Comparison of ENCODE assay signal across 8 mouse cellular contexts in the genomic region with DNA sequence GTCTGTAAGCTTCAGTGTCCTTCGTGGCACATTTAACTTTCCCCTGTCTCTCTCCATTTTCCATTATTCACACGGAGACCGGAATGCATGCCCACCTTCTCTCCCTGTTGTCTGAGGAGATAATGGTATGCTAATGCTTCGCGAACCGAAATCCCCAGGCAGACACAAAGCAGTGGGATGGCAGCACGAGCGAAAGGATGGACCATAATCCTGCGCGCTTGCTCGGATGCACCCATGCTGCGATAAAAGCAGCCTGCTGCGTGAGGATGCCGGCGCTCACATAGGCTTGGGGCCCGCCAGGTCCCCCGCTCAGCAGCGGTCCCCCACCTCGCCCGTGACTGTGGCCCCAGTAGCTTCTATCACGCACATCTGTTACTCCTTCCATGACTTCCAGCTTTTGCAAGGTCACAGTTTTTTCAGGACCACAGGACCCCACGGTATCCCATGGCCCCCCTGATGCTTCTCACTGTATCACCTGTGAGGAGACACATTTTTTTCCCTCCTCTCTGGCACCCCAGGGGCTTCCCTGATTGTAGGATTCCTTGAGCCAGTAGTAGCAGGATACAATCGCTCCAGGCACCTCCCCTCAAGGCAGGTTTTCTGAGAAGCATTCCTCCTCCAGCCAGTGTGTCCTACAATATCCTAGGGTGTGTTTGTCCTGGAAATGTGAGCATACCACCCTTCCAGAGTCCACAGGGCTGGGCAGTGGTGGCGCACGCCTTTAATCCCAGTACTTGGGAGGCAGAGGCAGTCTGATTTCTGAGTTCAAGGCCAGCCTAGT. TPM values are rescaled to one million over a fixed set of nuclear protein-coding genes. Genes with fewer than 3 reads are reported as not detected.
DNase-seq lines count a peak whose midpoint lies in the region; ATAC-seq lines count a peak whose summit lies in the region.

No protein-coding gene starts in this region.

- WGBS in forebrain, embryonic 11.5 days, result 5% methylated on average over 25 of the region's 25 CpGs
- WGBS in limb, embryonic 15.5 days, result 18% methylated on average over 25 of the region's 25 CpGs

- peak overlapping the region; percentile 61 for H3K9ac ChIP-seq in forebrain, embryonic 11.5 days (ENCODE audit: low read length)
- H3K9ac ChIP-seq in limb, embryonic 15.5 days, result no peak overlapping the region

- no peaks in the 10 kb centered on the region for H3K36me3 ChIP-seq in forebrain, embryonic 11.5 days (ENCODE audit: control insufficient read depth, insufficient read depth, low read length)
- H3K36me3 ChIP-seq in limb, embryonic 15.5 days, result no peaks in the 10 kb centered on the region

- no peaks in the 10 kb centered on the region for H3K27me3 ChIP-seq in forebrain, embryonic 11.5 days (ENCODE audit: control insufficient read depth, insufficient read depth, low read length)
- no peaks in the 10 kb centered on the region for H3K27me3 ChIP-seq in limb, embryonic 15.5 days

- H3K27ac ChIP-seq in forebrain, embryonic 11.5 days (ENCODE audit: low read depth, low read length), result peak overlapping the region; percentile 62
- no peak overlapping the region for H3K27ac ChIP-seq in limb, embryonic 15.5 days

- peaks cover 7% of the 10 kb centered on the region for H3K4me1 ChIP-seq in forebrain, embryonic 11.5 days (replicated peaks; ENCODE audit: control insufficient read depth, insufficient read depth, low read length)
- H3K4me1 ChIP-seq in limb, embryonic 15.5 days, result peaks cover 48% of the 10 kb centered on the region

- peak overlapping the region; percentile 19 for H3K4me3 ChIP-seq in forebrain, embryonic 11.5 days (ENCODE audit: low read depth, low read length)
- H3K4me3 ChIP-seq in limb, embryonic 15.5 days, result peak overlapping the region; percentile 14

- DNase-seq in right cerebral cortex, postnatal 4 days, result peak; percentile 30
- no peak for DNase-seq in right cerebral cortex, postnatal 36 days (ENCODE audit: low spot score in 2 of 2)
- DNase-seq in forebrain, embryonic 11.5 days (ENCODE audit: low spot score), result no peak
- peak; percentile 67 for DNase-seq in thymus, postnatal 0 days (ENCODE audit: low spot score)
- DNase-seq in left cerebral cortex, adult 9 months (ENCODE audit: low spot score in 2 of 2), result no peak
- no peak for DNase-seq in adrenal gland, postnatal 10 days
- DNase-seq in heart, adult 18-20 months, result no peak

- ATAC-seq in forebrain, embryonic 11.5 days (replicated peaks; ENCODE audit: low FRiP score), result peak; percentile 59
- ATAC-seq in limb, embryonic 15.5 days (ENCODE audit: insufficient number of reproducible peaks, low FRiP score, low TSS enrichment, low read depth), result no peak

- no peaks in the 10 kb centered on the region for H3K9me3 ChIP-seq in forebrain, embryonic 11.5 days (ENCODE audit: control insufficient read depth, low read length)
- H3K9me3 ChIP-seq in limb, embryonic 15.5 days, result no peaks in the 10 kb centered on the region

- peak overlapping the region; percentile 60 for H3K4me2 ChIP-seq in forebrain, embryonic 11.5 days (ENCODE audit: low read depth, low read length, severe bottlenecking)
- peak overlapping the region; percentile 64 for H3K4me2 ChIP-seq in limb, embryonic 15.5 days

RNA-seq across cellular contexts. Expression of a gene that starts 24.8 kb away (rescaled TPM):
- 233 and 240 TPM in 2 replicates for polyA plus RNA-seq in forebrain, embryonic 11.5 days (2014; fragmentation: Nextera tagmentation; extraction: Ambion mirVana)
- 384 and 403 TPM in 2 replicates for polyA plus RNA-seq in limb, embryonic 15.5 days (2015; fragmentation: Nextera tagmentation; extraction: Ambion mirVana)
- 400 and 426 TPM in 2 replicates for polyA plus RNA-seq in thymus, postnatal 0 days (2015; fragmentation: Nextera tagmentation; extraction: Ambion mirVana)
- total RNA-seq in adrenal gland, postnatal 10 days (2021), result 100 to 1,000 TPM; 171 to 191 TPM
- total RNA-seq in heart, adult 18-20 months (2021), result 100 to 1,000 TPM; 107 to 112 TPM

RNA-seq across cellular contexts. Expression of a gene that starts 24.9 kb away (rescaled TPM):
- 50.9 and 53.5 TPM in 2 replicates for polyA plus RNA-seq in forebrain, embryonic 11.5 days (2014; fragmentation: Nextera tagmentation; extraction: Ambion mirVana)
- 56.4 and 56.7 TPM in 2 replicates for polyA plus RNA-seq in limb, embryonic 15.5 days (2015; fragmentation: Nextera tagmentation; extraction: Ambion mirVana)
- polyA plus RNA-seq in thymus, postnatal 0 days (2015; fragmentation: Nextera tagmentation; extraction: Ambion mirVana), result 19.2 and 19.7 TPM in 2 replicates
- total RNA-seq in adrenal gland, postnatal 10 days (2021), result 100 to 1,000 TPM; 206 to 229 TPM
- total RNA-seq in heart, adult 18-20 months (2021), result 10 to 100 TPM; 38.2 to 43.4 TPM

RNA-seq across cellular contexts. Expression of a gene that starts 55.6 kb away (rescaled TPM):
- polyA plus RNA-seq in forebrain, embryonic 11.5 days (2014; fragmentation: Nextera tagmentation; extraction: Ambion mirVana), result not detected in 2 replicates
- polyA plus RNA-seq in limb, embryonic 15.5 days (2015; fragmentation: Nextera tagmentation; extraction: Ambion mirVana), result not detected in 2 replicates
- not detected in 2 replicates for polyA plus RNA-seq in thymus, postnatal 0 days (2015; fragmentation: Nextera tagmentation; extraction: Ambion mirVana)
- total RNA-seq in adrenal gland, postnatal 10 days (2021), result not detected
- not detected for total RNA-seq in heart, adult 18-20 months (2021)

Comparison
In these comparisons a context has a peak if more than half of its experiments do, and no peak if none do; other contexts are left out.
1. DNase-seq: peak in right cerebral cortex, postnatal 4 days (single experiment) and thymus, postnatal 0 days (single experiment); none in right cerebral cortex, postnatal 36 days (0 of 2), forebrain, embryonic 11.5 days (single experiment), left cerebral cortex, adult 9 months (0 of 2), adrenal gland, postnatal 10 days (single experiment) and heart, adult 18-20 months (0 of 2).